Mouse (Mus musculus): ENCODE results near the gene Cnih2. TPM values are rescaled to one million over a fixed set of nuclear protein-coding genes. Genes with fewer than 3 reads are reported as not detected.
A peak's percentile ranks its signal among the peaks of the same experiment; 100 is the strongest.

Gene Cnih2
- polyA plus RNA-seq, 1 experiment = 3.7 TPM

DNA sequence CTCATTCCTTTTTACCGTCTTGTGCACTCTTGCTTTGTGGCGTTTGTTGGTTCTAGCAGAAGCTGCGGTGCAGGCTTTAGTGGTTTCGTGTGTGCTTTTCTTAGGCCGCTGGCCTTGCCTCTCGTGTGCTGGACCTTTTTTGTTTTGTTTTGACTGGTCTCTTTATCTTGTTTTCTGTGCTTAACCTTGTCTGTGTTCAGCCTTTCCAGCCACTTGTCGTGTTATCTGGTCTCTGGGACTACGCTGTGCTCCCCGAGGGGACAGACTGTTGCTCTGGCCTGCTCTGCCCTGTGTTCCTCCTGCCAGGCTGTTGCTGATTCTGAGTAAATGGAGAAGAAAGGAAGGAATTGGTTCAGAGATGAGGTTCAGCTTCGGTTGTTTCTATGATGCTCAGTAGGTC, 24.2 kb upstream of the Cnih2 start:
- TF ChIP-seq CTCF (IDR thresholded peaks at IDR 0.05; ENCODE audit: low read depth, low read length) (no peak), POLR2A (IDR thresholded peaks at IDR 0.05; ENCODE audit: insufficient read depth, low read length) (no peak), EP300 (IDR thresholded peaks at IDR 0.05; ENCODE audit: insufficient read depth, low read depth, low read length) (no peak)
- Histone ChIP-seq H3K9ac (ENCODE audit: low read depth, poor library complexity, severe bottlenecking) (no peak overlapping the region), H3K4me3 (ENCODE audit: low read depth, low read length) (no peak overlapping the region)

DNA sequence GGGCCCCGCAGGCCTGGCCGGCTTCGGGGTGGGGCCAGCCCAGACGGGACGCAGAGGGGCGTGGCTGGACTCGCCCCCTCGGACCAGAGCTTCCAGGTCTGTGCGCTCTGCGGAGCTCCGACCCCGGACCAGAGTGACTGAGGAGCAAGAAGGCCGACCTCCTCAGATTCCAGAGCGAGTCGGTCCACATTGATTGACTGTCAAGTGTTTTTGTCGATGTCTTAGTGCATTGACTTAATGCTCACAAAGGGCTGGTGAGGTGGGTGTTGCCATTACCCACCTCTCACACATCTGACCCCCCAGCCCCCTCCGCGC, 20.0 kb upstream of the Cnih2 start, which contains the start of gene Klc2:
TSS of gene Klc2 (minus strand) at position 177 of the 315 bp plus-strand sequence.
- no peaks in the 10 kb centered on the region for H3K4me1 ChIP-seq (ENCODE audit: control insufficient read depth, insufficient read depth, low read length)
- H3K4me3 ChIP-seq (ENCODE audit: low read depth, low read length) = peak within 1 kb of the TSS; percentile 95
- no peak within 1 kb of the TSS; the same call in 1 of the 2 replicates for H3K27ac ChIP-seq (ENCODE audit: insufficient read depth, low read length)
- peak within 1 kb of the TSS; percentile 55 for H3K9ac ChIP-seq (ENCODE audit: low read depth, poor library complexity, severe bottlenecking)
- no peaks in the 10 kb centered on the region for H3K9me3 ChIP-seq (replicated peaks; ENCODE audit: control insufficient read depth, insufficient read depth, low read length, poor library complexity, severe bottlenecking)
- no peaks in the 10 kb centered on the region for H3K36me3 ChIP-seq (ENCODE audit: control insufficient read depth, insufficient read depth, low read length, poor library complexity, severe bottlenecking)
- TF ChIP-seq POLR2A (IDR thresholded peaks at IDR 0.05; ENCODE audit: insufficient read depth, low read length) (no peak), CTCF (IDR thresholded peaks at IDR 0.05; ENCODE audit: low read depth, low read length) (no peak), EP300 (IDR thresholded peaks at IDR 0.05; ENCODE audit: insufficient read depth, low read depth, low read length) (no peak)
- no peaks in the 10 kb centered on the region for H3K27me3 ChIP-seq (ENCODE audit: control insufficient read depth, insufficient read depth, low read length, poor library complexity, severe bottlenecking)

More for the DNA sequence above, 24.2 kb upstream of the Cnih2 start:
- Histone ChIP-seq H3K27me3 (ENCODE audit: control insufficient read depth, insufficient read depth, low read length, poor library complexity, severe bottlenecking) (no peaks in the 10 kb centered on the region), H3K36me3 (ENCODE audit: control insufficient read depth, insufficient read depth, low read length, poor library complexity, severe bottlenecking) (no peaks in the 10 kb centered on the region), H3K27ac (ENCODE audit: insufficient read depth, low read length) (no peak overlapping the region), H3K9me3 (replicated peaks; ENCODE audit: control insufficient read depth, insufficient read depth, low read length, poor library complexity, severe bottlenecking) (no peaks in the 10 kb centered on the region), H3K4me1 (ENCODE audit: control insufficient read depth, insufficient read depth, low read length) (peaks cover 1% of the 10 kb centered on the region)

GRCm38 (mm10) chr19:5117494-5118383, 19.4 kb upstream of the Cnih2 start:
- peak overlapping the region; percentile 7 for H3K27ac ChIP-seq (ENCODE audit: insufficient read depth, low read length)
- no peaks in the 10 kb centered on the region for H3K36me3 ChIP-seq (ENCODE audit: control insufficient read depth, insufficient read depth, low read length, poor library complexity, severe bottlenecking)
- no peaks in the 10 kb centered on the region for H3K27me3 ChIP-seq (ENCODE audit: control insufficient read depth, insufficient read depth, low read length, poor library complexity, severe bottlenecking)
- no peaks in the 10 kb centered on the region for H3K9me3 ChIP-seq (replicated peaks; ENCODE audit: control insufficient read depth, insufficient read depth, low read length, poor library complexity, severe bottlenecking)
- no peaks in the 10 kb centered on the region for H3K4me1 ChIP-seq (ENCODE audit: control insufficient read depth, insufficient read depth, low read length)
- H3K4me3 ChIP-seq (ENCODE audit: low read depth, low read length) = peak overlapping the region; percentile 95
- TF ChIP-seq EP300 (IDR thresholded peaks at IDR 0.05; ENCODE audit: insufficient read depth, low read depth, low read length) (0 out of 2 replicates have a peak, but pooled peaks have one; percentile 15), CTCF (IDR thresholded peaks at IDR 0.05; ENCODE audit: low read depth, low read length) (peak; percentile 88), POLR2A (IDR thresholded peaks at IDR 0.05; ENCODE audit: insufficient read depth, low read length) (no peak)
- peak overlapping the region; percentile 55 for H3K9ac ChIP-seq (ENCODE audit: low read depth, poor library complexity, severe bottlenecking)

GRCm38 (mm10) chr19:5113783-5114182, 15.5 kb upstream of the Cnih2 start:
- Histone ChIP-seq H3K4me3 (ENCODE audit: low read depth, low read length) (no peak overlapping the region), H3K27me3 (ENCODE audit: control insufficient read depth, insufficient read depth, low read length, poor library complexity, severe bottlenecking) (no peaks in the 10 kb centered on the region), H3K27ac (ENCODE audit: insufficient read depth, low read length) (no peak overlapping the region), H3K9ac (ENCODE audit: low read depth, poor library complexity, severe bottlenecking) (no peak overlapping the region), H3K9me3 (replicated peaks; ENCODE audit: control insufficient read depth, insufficient read depth, low read length, poor library complexity, severe bottlenecking) (no peaks in the 10 kb centered on the region), H3K36me3 (ENCODE audit: control insufficient read depth, insufficient read depth, low read length, poor library complexity, severe bottlenecking) (no peaks in the 10 kb centered on the region), H3K4me1 (ENCODE audit: control insufficient read depth, insufficient read depth, low read length) (no peaks in the 10 kb centered on the region)
- TF ChIP-seq CTCF (IDR thresholded peaks at IDR 0.05; ENCODE audit: low read depth, low read length) (no peak), EP300 (IDR thresholded peaks at IDR 0.05; ENCODE audit: insufficient read depth, low read depth, low read length) (no peak), POLR2A (IDR thresholded peaks at IDR 0.05; ENCODE audit: insufficient read depth, low read length) (no peak)

DNA sequence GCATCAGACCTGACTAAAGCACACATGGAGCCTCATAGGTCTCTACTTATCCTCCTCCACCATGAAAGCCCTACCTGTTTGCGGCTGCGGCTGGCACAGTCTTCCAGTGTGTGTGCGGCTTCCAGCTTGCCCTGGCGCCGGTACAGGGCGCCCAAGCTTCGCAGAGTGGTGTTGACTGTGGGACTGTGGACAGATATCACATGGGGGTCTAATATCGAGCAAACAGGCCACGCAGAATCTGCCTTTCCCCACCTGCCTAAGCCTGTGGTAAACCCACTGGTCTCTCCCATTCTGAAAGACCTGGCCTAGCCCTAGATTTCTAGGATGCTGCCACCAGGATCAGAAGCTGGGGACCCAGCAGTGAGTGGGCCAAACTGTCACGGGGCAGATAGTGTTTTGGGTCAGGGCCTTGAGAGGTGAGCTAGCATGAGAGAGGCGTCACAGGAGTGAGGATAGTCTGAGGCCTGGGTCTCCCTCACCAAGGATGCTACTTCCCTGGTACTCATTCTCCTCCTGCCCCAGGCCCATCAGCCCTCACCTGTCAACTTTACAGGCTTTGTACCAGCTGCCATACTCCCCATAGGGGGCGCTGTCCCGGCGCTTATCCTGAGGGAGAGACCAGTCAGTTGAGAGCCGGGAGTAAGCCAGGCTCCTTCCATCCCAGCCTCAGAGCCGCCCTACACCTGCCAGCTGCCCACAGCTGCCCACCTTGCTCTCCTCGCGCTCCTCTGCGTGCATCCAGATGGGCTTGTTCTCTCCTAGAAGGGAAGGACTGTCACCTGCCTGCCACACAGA, 11.5 kb upstream of the Cnih2 start:
- no peaks in the 10 kb centered on the region for H3K27me3 ChIP-seq (ENCODE audit: control insufficient read depth, insufficient read depth, low read length, poor library complexity, severe bottlenecking)
- no peak overlapping the region for H3K9ac ChIP-seq (ENCODE audit: low read depth, poor library complexity, severe bottlenecking)
- no peak overlapping the region for H3K27ac ChIP-seq (ENCODE audit: insufficient read depth, low read length)
- no peaks in the 10 kb centered on the region for H3K4me1 ChIP-seq (ENCODE audit: control insufficient read depth, insufficient read depth, low read length)
- H3K9me3 ChIP-seq (replicated peaks; ENCODE audit: control insufficient read depth, insufficient read depth, low read length, poor library complexity, severe bottlenecking) = no peaks in the 10 kb centered on the region
- H3K36me3 ChIP-seq (ENCODE audit: control insufficient read depth, insufficient read depth, low read length, poor library complexity, severe bottlenecking) = no peaks in the 10 kb centered on the region
- TF ChIP-seq POLR2A (IDR thresholded peaks at IDR 0.05; ENCODE audit: insufficient read depth, low read length) (no peak), EP300 (IDR thresholded peaks at IDR 0.05; ENCODE audit: insufficient read depth, low read depth, low read length) (no peak), CTCF (IDR thresholded peaks at IDR 0.05; ENCODE audit: low read depth, low read length) (peak; percentile 72)
- no peak overlapping the region for H3K4me3 ChIP-seq (ENCODE audit: low read depth, low read length)
